Mouse (Mus musculus) brain, embryonic 18.5 days (tissue): ENCODE results near the gene Ap3b1.

ENCODE experiments used
- DNase-seq: peaks from one replicate; pipeline ENCODE4 v3.0.0-alpha.2; 2012; ENCODE audit warnings: low read depth, low spot score

The Ap3b1 gene

DNA sequence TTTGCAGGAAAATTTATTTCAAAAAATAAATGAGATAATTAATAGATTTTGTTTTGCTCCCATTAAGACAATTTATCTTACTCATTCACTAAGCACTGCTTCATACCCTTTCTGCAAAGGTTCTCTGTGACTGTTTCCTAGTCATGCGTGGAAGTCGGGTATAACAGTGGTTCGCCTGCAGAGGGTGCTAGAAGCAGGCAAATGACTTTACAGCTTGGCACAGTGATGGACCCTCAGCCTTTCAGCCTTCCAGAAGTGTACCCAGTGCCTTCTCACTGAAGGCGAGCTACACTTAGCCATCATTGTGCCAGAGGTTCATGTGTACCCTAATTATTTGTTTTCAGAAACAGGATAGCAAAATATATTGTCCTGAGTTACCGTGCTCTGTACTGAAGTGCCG lies 92.5 kb downstream of the Ap3b1 start:
- DNase-seq: peak; percentile 22

- DNase-seq: no peak
Observed at GRCm38 (mm10) chr13:94454131-94454530, 95.4 kb downstream of the Ap3b1 start.

GRCm38 (mm10) chr13:94459143-94459542 lies 100.4 kb downstream of the Ap3b1 start:
- DNase-seq: no peak

GRCm38 (mm10) chr13:94464221-94464620 lies 105.5 kb downstream of the Ap3b1 start:
- DNase-seq: no peak

- DNase-seq: no peak
Observed at GRCm38 (mm10) chr13:94468551-94468950, 109.8 kb downstream of the Ap3b1 start.

- DNase-seq: no peak
Observed at GRCm38 (mm10) chr13:94471009-94471672, 112.4 kb downstream of the Ap3b1 start.

GRCm38 (mm10) chr13:94476208-94476607 lies 117.4 kb downstream of the Ap3b1 start:
- no peak for DNase-seq

DNA sequence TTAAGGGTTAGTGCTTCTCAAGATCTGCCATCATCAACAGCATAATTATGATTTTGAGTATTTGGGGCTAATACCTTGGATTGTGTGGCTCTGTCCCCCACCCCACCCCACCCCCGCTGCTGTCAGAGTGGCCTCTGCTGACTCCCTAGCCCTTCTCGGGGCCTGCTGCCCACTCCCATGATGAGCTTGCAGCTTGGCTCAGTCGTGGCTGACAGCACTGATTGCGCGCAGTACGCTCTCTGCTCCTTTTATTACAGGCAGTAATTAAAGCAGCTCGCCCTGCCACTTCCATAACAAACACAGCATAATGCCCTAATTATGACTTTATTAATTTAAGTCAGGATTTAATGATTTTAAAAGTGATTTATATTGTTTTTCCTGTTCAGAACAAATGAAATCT lies 121.5 kb downstream of the Ap3b1 start:
- no peak for DNase-seq

DNA sequence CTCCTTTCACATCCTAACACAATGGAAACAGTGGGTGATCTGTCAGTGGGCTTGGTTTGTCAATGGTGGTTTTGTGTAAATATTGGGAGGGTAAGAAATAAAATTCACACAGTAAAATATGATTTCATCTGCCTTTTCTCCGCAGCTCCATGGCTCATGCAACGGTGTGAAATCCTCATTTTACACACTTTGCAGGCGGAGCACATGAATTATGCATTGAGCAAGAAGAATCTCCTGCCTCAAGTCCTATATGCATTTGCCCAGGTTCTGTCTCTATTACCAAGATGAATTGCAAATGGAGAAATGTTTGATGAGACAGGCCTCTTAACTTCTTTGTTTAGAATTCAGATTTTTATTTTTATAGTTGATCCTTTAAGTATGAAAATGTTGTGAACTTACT lies 131.9 kb downstream of the Ap3b1 start:
- DNase-seq: no peak

GRCm38 (mm10) chr13:94491159-94491558 lies 132.4 kb downstream of the Ap3b1 start:
- DNase-seq: no peak

- DNase-seq: no peak
Observed at GRCm38 (mm10) chr13:94497521-94497920, 138.8 kb downstream of the Ap3b1 start.

DNA sequence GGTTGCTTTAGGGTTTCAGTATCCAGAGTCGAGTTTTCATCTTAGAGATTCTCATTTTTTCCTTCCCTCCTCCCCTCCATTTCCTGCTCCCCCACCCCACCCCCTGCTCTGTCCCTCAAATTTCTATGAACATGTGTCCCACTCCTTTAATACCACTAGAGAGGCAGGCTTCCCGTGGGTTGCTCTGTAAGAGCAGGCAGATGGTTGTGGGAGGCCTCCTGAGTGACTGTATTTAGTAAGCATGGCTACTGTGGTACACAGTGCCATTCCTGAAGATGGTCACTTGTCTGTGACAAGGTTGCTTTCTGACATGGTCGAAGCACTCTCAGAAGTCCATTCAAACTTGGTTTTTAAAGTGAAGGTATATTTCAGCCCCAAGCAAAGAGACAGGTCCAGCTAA lies 147.7 kb downstream of the Ap3b1 start:
- no peak for DNase-seq

- DNase-seq: no peak
Observed at GRCm38 (mm10) chr13:94508344-94508743, 149.6 kb downstream of the Ap3b1 start.

- DNase-seq: no peak
Observed at GRCm38 (mm10) chr13:94513157-94513767, 154.5 kb downstream of the Ap3b1 start.

DNA sequence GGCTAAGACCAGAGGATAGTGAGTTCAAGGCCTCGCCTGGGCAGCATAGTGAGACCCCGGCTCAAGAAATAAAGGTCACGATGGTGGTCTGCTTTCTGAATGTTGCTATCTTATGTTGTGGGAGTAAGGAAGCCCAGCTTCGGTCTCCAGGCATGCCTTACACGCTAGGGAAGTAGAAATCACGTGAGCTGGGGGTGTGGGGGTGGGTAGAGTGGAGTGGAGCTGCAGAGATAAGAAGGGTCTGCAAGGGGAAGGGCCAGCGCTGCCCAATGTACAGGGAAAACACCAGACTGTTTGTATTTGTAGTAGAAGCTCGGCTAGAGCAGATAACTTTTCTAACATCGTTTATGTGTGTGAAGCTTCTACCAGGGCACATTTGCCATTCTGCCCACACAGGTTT lies 155.1 kb downstream of the Ap3b1 start:
- no peak for DNase-seq

DNA sequence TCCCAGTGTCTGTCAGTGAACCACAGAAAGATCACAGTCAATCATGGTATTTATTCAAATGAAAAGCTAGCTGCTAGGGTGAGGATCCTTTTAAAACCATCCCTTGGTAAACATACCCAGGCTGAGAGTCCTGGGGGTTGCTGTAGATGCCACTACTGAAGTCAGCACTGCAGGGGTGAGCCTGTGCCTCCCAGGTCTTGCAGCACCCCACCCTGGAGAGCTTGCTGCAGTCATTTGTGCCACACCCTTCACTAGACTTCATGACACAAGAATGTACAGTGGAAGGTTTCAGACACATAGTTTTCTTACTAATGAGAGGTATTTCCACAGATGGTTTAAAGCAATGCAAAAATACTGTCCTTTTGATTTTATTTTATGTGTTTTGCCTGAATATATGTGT lies 156.2 kb downstream of the Ap3b1 start:
- DNase-seq: no peak

DNA sequence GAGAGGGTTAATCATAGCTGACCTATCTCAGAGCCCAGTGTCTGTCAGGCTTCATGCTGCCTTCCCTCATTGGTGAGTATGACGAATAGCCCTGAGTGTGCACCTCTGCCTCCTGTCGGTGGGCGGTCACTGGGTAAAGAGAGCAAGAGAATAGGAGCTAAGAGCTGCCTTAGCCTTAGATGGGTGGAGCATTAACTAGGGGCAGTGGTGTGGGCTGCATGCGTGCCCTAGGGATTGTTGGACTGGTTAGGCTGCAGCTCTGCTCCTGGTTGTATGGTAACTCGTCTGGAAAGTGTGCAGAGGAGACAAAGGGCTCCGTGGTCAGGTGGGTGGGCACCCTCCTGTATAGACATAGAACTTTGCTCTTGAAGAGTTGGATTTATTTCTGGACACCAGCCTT lies 157.8 kb downstream of the Ap3b1 start:
- DNase-seq: no peak

DNA sequence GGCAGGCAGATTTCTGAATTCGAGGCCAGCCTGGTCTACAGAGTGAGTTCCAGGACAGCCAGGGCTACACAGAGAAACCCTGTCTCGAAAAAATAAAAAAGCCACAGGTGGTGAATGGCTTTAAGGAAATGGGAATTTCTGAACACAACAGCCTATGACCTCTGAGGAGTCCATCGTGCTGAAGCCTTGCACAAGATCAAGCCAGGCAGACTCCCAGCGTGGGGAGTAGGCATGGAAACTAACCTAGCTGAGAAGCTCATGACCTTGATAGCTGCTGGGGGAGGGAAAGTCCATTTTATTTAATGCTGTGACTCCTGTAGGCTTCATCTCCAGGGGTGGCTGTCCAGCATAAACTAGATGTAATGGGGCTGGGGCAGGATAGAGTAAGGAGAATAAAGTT lies 159.4 kb downstream of the Ap3b1 start:
- DNase-seq: no peak

- no peak for DNase-seq
Observed at GRCm38 (mm10) chr13:94519276-94519675, 160.5 kb downstream of the Ap3b1 start.

GRCm38 (mm10) chr13:94523213-94523612 lies 164.5 kb downstream of the Ap3b1 start:
- DNase-seq: no peak

GRCm38 (mm10) chr13:94524669-94525238 lies 166.0 kb downstream of the Ap3b1 start:
- DNase-seq: no peak

GRCm38 (mm10) chr13:94529138-94529537 lies 170.4 kb downstream of the Ap3b1 start:
- DNase-seq: no peak

DNA sequence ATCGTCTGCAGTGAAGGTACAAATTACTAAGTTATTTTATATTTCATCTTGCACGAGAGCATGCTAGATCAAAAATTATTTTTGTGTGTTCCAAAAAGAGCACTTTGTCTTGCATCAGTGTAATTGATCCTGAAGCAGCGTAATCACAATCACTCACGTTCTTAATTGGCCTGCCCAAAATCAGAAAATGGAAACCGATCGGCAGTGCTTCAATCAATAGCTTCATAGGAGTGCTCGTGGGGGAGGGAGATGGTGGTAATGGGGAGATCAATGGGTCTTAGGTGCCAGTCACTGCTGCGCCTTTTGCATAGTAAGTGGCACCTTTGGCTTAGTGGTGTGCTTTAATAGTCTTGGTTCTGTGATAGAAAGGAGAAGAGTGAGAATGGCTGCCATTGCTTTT lies 174.8 kb downstream of the Ap3b1 start:
- no peak for DNase-seq
